Comparison of ENCODE assay signal across 8 mouse cellular contexts in the genomic region with DNA sequence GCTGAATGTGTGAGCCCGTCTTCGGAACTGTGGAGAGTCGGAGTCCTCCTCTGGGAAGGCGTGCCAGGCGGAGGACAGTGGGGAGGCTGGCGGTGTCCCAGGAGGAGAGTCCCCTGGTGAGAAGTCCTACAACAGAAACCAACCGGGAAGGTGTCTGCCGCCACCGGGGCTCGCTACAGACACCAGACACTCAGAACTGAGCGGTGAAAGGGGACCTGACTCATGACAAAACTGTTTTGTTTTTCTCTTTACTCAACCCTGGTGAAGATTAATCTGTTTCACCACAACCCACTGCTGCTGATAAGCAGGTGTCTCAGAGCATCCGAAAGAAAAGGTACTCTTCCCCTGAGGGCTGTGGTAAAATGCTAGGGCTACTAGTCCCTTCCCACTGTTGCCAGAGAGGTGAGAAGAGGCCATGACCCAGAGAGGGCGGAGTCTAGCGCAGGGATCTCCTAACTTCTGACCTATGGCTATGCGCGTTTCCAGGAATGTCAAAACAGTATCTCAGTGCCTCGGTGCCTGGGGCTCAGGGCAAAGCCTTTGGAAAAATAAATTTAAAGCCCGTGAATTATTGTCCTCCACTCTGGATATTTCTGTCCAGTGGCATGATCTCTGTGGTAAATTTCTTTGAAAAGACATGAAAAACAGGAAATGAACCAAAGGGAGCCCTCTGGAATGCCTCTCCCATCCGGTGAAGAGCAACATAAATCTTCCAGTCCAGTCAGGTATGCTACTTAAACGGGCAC.
DNase-seq lines count a peak whose midpoint lies in the region; ATAC-seq and TF ChIP-seq lines count a peak whose summit lies in the region.
"Had no signal": no experiment of that assay in that cellular context is flagged by ENCODE, and none has a peak within 500 bp of the region (broad histone marks: within the 10 kb centered on the region; RNA-seq: fewer than 3 reads in every experiment).

No protein-coding gene starts in this region.

- H3K27me3 ChIP-seq in kidney, adult 2 months (replicated peaks; ENCODE audit: control insufficient read depth, insufficient read depth, low read length): no peaks in the 10 kb centered on the region
- H3K27me3 ChIP-seq in intestine, postnatal 0 days (replicated peaks; ENCODE audit: control insufficient read depth, insufficient read depth, low read length): no peaks in the 10 kb centered on the region
- H3K27me3 ChIP-seq: liver, embryonic 15.5 days had no signal

- TF ChIP-seq POLR2A in kidney, adult 2 months (IDR thresholded peaks at IDR 0.05; ENCODE audit: low read depth, low read length): no peak

- 38% methylated on average over 20 of the region's 20 CpGs for WGBS in kidney, adult 2 months
- 64% methylated on average over 20 of the region's 20 CpGs for WGBS in intestine, postnatal 0 days

- H3K4me2 ChIP-seq in intestine, postnatal 0 days (replicated peaks; ENCODE audit: low read depth): no peak overlapping the region
- H3K4me2 ChIP-seq: liver, embryonic 15.5 days had no signal

- peaks cover 3% of the 10 kb centered on the region; the same call in 1 of the 2 replicates for H3K4me1 ChIP-seq in kidney, adult 2 months (ENCODE audit: control insufficient read depth, insufficient read depth, low read length)
- no peaks in the 10 kb centered on the region for H3K4me1 ChIP-seq in intestine, postnatal 0 days (replicated peaks; ENCODE audit: control insufficient read depth, insufficient read depth, low read length)

- peak; percentile 21; the same call in 1 of the 2 replicates for ATAC-seq in monocyte, adult 5-6 weeks (replicated peaks; ENCODE audit: insufficient number of reproducible peaks, low FRiP score, low TSS enrichment, poor library complexity, severe bottlenecking)
- no peak for ATAC-seq in intestine, postnatal 0 days

- H3K9me3 ChIP-seq in intestine, postnatal 0 days (ENCODE audit: control insufficient read depth): no peaks in the 10 kb centered on the region
- H3K9me3 ChIP-seq: liver, embryonic 15.5 days had no signal

- peak; percentile 4 to 30 for DNase-seq in CD8-positive naive resting alpha-beta T cell, adult 2 months (ENCODE audit: low read depth in 2 of 2, low spot score in 2 of 2)
- peak; percentile 56 for DNase-seq in adrenal gland, postnatal 10 days
- DNase-seq in kidney, adult 2 months: peak; percentile 75
- no peak for DNase-seq in gastrocnemius, postnatal 14 days
- no peak for DNase-seq in right cerebral cortex, adult 18-20 months

- TF ChIP-seq CTCF in kidney, adult 2 months (conservative IDR thresholded peaks at IDR 0.05; ENCODE audit: insufficient read depth, insufficient read length, low read depth, low read length): no peak
- TF ChIP-seq CTCF in intestine, postnatal 0 days (IDR thresholded peaks at IDR 0.05; ENCODE audit: low read depth): no peak

- no peaks in the 10 kb centered on the region; the same call in 1 of the 2 replicates for H3K36me3 ChIP-seq in kidney, adult 2 months (ENCODE audit: control insufficient read depth, insufficient read depth, low read length)
- H3K36me3 ChIP-seq in intestine, postnatal 0 days (ENCODE audit: control insufficient read depth, insufficient read depth): peaks cover 8% of the 10 kb centered on the region; the same call in 1 of the 2 replicates
- H3K36me3 ChIP-seq: liver, embryonic 15.5 days had no signal

- no peak overlapping the region; the same call in 1 of the 2 replicates for H3K9ac ChIP-seq in intestine, postnatal 0 days (ENCODE audit: low read depth, low read length)
- H3K9ac ChIP-seq: liver, embryonic 15.5 days had no signal

- H3K27ac ChIP-seq in kidney, adult 2 months (ENCODE audit: insufficient read depth, low read depth, low read length): peak overlapping the region; percentile 40
- H3K27ac ChIP-seq in intestine, postnatal 0 days (ENCODE audit: low read depth, low read length): no peak overlapping the region
- H3K27ac ChIP-seq: liver, embryonic 15.5 days had no signal

- H3K4me3 ChIP-seq in kidney, adult 2 months (ENCODE audit: insufficient read depth, low read depth, low read length): peak overlapping the region; percentile 28
- no peak overlapping the region for H3K4me3 ChIP-seq in intestine, postnatal 0 days (ENCODE audit: low read depth, low read length)
- H3K4me3 ChIP-seq: liver, embryonic 15.5 days had no signal

- intact Hi-C loops in gastrocnemius, postnatal 14 days (cut with DNase I; ENCODE audit: low total_unique reads): no loop called here

Comparison
In these comparisons a context has a peak if more than half of its experiments do, and no peak if none do; other contexts are left out.
1. DNase-seq: peak in CD8-positive naive resting alpha-beta T cell, adult 2 months (2 of 2), adrenal gland, postnatal 10 days (single experiment) and kidney, adult 2 months (single experiment); none in gastrocnemius, postnatal 14 days (single experiment) and right cerebral cortex, adult 18-20 months (single experiment).